Mouse (Mus musculus): ENCODE measurements around the gene Smad3.

DNA sequence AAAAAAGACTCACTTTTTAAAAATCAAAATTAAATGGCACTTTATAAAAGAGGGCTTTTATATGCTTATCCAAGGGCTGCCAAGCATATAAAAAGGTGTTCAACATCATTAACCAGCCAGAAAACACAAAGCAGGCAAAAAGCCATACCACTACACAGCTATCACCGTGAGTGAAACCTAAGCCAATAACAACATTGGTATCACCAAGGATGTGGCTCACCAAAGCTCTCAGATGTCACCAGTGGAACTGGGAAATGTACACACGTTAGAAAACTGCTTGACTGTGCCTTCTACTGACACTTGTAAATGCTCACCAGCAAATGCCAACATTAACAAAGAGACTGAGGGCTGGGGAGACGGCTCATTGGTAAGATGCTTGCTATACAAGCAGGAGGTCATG lies 18.9 kb upstream of the Smad3 start:
- TF ChIP-seq CTCF (IDR thresholded peaks at IDR 0.05; ENCODE audit: control insufficient read depth, insufficient read depth, insufficient replicate concordance, low read depth, low read length), result no peak
- no peak for TF ChIP-seq POLR2A (IDR thresholded peaks at IDR 0.05; ENCODE audit: control insufficient read depth, low read depth, low read length)
